Mouse (Mus musculus): ENCODE results near the gene Brap.
"Not testable (repeated sequence)": the region's sequence is repeated elsewhere in the genome, so short reads cannot be mapped to it uniquely, and the experiment has no call there.

Brap gene

GRCm38 (mm10) chr5:121660059-121660896 is at the start of gene Brap, which contains the start of gene Acad10:
TSS of gene Brap (plus strand) at chr5:121660563.
TSS of gene Acad10 (minus strand) at chr5:121660514.
- peak; percentile 82 for ATAC-seq (ENCODE audit: low TSS enrichment)

- ATAC-seq (ENCODE audit: low TSS enrichment): no peak
Observed at GRCm38 (mm10) chr5:121612036-121612435, 48.3 kb upstream of the Brap start.

DNA sequence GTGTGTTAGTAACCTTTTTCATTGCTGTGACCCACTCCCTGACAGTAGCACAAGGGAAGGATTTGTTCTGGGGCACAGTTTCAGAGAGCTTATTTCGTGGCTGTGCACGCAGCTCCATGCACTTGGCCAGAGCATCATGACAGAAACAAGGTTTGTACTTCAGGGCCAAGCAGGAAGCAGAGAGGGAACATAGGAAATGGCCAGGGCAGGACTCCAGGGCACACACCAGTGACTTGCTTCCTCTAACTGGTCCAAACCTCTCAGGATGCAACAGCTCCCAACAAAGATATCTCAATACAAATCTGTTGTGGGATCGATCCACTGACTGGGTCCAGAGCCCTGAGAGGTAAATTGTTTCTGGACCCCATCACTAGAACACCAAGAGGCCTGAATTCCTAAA is 45.4 kb upstream of the Brap start:
- ATAC-seq (ENCODE audit: low TSS enrichment): not testable (repeated sequence)

GRCm38 (mm10) chr5:121618592-121619513 is 41.5 kb upstream of the Brap start, which contains the start of gene Acad12:
TSS of gene Acad12 (minus strand) at chr5:121618938.
- ATAC-seq (ENCODE audit: low TSS enrichment): peak; percentile 70; the same call in 1 of the 2 replicates

DNA sequence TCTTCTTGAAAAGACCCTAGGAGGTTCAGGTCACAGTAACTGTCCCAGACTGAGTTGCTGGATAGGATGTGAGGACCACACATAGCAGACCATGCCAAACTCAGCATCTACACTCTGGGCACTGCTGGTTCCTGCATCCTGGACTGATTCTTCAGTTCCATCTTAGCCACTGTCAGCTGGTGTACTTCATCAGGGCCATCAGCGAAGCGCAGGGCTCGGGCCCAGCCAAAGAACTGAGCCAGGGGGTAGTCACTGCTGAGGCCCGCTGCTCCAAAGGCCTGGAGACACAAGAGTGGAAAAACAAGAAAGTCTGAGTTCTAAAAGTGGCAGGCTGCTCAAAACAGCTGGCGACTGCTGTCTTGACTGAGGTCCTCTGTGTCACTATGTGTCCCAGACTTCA is 39.3 kb upstream of the Brap start:
- ATAC-seq (ENCODE audit: low TSS enrichment): no peak

DNA sequence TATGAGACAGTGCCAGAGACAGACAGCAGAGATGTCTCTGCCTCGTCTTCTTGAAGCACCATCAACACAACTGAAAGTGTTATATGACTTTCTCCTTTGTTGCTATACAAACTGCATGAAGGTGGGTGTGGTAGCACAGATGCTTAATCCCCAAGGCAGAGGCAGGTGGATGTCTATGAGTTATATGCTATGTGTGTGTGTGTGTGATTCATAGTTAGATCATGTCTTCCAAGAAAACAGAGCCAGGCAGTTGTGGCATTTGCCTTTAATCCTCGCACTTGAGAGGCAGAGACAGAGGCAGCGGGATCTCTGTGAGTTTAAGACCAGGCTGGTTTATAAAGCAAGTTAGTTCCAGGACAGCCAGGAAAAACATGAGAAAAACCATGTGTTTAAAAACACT is 37.1 kb upstream of the Brap start:
- no peak for ATAC-seq (ENCODE audit: low TSS enrichment)

DNA sequence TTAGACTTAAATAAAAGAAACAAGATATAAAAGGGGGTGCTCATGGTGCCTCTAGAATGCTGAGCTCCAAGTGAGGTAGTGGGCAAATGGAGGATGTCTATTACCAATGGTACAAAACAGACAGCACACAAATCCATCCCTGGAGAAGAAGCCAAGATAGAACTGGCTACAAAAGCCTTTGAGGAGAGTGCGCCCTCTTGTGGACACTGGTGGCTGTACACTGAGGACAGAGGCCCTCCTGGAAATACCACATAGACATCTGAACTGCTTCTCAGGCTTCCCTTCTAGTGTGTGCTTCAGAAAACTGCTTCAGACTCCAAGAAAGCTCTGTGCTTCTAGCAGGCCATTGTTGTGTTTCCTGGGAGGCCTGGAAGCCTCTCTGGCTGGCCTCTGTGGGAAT is 32.5 kb upstream of the Brap start:
- ATAC-seq (ENCODE audit: low TSS enrichment): no peak; the same call in 1 of the 2 replicates

GRCm38 (mm10) chr5:121631106-121631647 is 29.2 kb upstream of the Brap start:
- not testable (repeated sequence) for ATAC-seq (ENCODE audit: low TSS enrichment)

DNA sequence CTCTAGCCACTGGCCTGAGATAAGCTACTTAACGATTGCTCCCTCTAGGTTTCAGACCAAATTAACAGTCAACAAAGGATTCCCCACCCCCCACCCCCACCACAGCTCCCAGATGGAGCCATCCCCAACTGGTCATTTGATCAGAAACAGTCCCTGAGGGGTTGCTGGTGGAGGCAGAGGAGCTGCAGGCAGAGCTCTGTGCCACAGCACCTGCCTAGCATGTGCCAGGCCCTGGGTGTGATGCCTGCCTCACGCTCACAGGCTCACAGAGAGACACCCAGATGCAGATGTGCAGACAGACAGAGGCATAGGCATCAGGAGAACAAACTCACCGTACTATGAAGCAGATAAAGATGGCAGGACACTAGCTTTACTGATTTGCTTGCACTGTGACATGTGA is 27.6 kb upstream of the Brap start:
- no peak for ATAC-seq (ENCODE audit: low TSS enrichment)

DNA sequence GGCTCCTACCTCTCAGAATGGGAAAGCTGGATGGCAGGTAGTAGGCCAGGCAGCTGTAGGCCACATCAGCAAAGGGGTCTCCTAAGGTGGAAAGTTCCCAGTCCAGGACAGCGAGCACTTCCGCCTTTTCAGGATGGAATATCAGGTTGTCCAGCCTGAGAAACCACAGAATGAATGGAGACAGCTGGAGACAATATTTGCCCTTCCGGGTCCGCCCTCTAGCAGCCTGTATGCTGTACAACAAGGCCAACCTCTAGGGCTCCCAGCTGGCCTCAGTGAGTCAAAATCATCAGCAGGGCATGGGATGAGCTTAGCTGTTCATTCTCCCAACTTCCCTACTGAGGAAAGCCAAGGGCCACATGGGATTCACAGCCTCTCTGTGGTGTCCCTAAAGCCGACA is 25.7 kb upstream of the Brap start:
- no peak for ATAC-seq (ENCODE audit: low TSS enrichment)

GRCm38 (mm10) chr5:121637296-121637695 is 23.1 kb upstream of the Brap start:
- ATAC-seq (ENCODE audit: low TSS enrichment): no peak

- no peak for ATAC-seq (ENCODE audit: low TSS enrichment)
Observed at GRCm38 (mm10) chr5:121639601-121640000, 20.8 kb upstream of the Brap start.

- no peak for ATAC-seq (ENCODE audit: low TSS enrichment)
Observed at GRCm38 (mm10) chr5:121649134-121649533, 11.2 kb upstream of the Brap start.

- no peak for ATAC-seq (ENCODE audit: low TSS enrichment)
Observed at GRCm38 (mm10) chr5:121654526-121654925, 5.8 kb upstream of the Brap start.

DNA sequence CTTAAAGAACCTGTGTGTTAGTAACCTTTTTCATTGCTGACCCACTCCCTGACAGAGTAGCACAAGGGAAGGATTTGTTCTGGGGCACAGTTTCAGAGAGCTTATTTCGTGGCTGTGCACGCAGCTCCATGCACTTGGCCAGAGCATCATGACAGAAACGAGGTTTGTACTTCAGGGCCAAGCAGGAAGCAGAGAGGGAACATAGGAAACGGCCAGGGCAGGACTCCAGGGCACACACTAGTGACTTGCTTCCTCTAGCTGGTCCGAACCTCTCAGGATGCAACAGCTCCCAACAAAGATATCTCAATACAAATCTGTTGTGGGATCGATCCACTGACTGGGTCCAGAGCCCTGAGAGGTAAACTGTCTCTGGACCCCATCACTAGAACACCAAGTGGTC is 3.5 kb upstream of the Brap start:
- ATAC-seq (ENCODE audit: low TSS enrichment): not testable (repeated sequence)

GRCm38 (mm10) chr5:121657656-121658055 is 2.7 kb upstream of the Brap start:
- ATAC-seq (ENCODE audit: low TSS enrichment): not testable (repeated sequence)

- peak; percentile 27; the same call in 1 of the 2 replicates for ATAC-seq (ENCODE audit: low TSS enrichment)
Observed at GRCm38 (mm10) chr5:121660897-121661254, 513 bp downstream of the Brap start.

DNA sequence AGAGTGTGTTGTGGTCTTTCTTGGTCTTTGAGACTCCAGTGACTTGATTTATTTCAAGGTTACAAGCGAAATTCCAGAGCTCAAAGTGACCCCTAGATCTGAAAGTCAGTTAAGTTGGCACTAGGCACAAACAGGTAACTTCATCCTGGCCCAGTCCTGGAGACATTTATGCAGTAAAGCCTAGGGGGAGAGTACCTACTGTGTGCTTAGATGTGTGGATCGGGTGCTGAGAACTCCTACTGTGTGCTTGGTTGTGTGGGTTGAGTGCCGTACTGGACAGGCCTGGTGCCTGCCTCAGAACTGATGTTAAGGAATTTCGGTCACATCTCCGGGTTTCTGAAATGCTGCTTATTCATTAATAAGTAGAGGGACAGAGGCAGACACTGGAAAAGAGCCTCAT is 1.1 kb downstream of the Brap start:
- no peak for ATAC-seq (ENCODE audit: low TSS enrichment)

- no peak for ATAC-seq (ENCODE audit: low TSS enrichment)
Observed at GRCm38 (mm10) chr5:121663456-121663855, 3.1 kb downstream of the Brap start.

DNA sequence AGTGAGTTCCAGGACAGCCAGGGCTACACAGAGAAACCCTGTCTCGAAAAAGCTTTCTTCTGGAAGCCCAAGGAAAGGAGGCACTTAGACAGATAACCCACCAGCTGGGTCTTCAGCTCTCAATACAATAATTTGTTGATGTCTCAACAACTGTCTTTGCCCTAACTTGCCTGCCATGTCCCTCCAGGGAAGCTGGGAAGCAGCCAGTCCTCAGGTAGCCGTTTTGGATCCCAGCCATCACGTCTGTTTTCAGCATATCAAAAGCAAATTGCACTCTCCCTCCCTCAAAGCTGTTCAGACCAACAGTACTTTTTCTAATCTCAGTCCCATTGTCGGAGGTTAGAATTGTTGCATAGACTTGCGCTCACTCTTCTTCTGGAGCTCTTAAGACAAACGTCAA is 3.7 kb downstream of the Brap start:
- ATAC-seq (ENCODE audit: low TSS enrichment): no peak

DNA sequence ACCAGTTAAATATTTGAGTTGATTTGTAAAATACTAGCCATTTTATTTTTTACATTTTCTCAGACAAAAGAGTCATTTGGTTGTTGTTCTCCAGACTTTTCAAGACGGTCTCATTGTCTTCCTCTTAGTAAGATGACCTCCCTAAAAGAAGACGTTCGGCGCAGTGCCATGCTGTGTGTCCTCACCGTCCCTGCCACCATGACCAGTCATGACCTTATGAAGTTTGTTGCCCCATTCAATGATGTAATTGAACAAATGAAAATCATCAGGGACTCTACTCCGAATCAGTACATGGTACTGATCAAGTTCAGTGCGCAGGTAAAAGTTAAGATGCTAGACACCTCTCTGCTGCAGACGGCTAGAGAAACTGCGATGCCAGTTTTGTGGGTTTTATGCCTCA is 4.6 kb downstream of the Brap start:
- no peak for ATAC-seq (ENCODE audit: low TSS enrichment)

GRCm38 (mm10) chr5:121667067-121667466 is 6.7 kb downstream of the Brap start:
- ATAC-seq (ENCODE audit: low TSS enrichment): no peak
